Mouse (Mus musculus) limb, embryonic 12.5 days (tissue): ENCODE measurements at regions not wholly inside any gene's neighbourhood (a gene's known extent, or its start where the extent isn't known, plus 50 kb on each side); places are given as distances from the start of the nearest gene placed in this dataset.

Experiments used
- ATAC-seq: fragments of 200-750 bp; cut with Nextera tagmentation; 2 replicates; pipeline ENCODE4 v1.8.0; 2017; ENCODE audit warnings: low read depth, moderate TSS enrichment; ENCODE audit not compliant: insufficient number of reproducible peaks, insufficient read depth, low FRiP score, low TSS enrichment
- H3K27ac ChIP-seq: fragments of 300-500 bp; sonication (generic); 2 replicates; pipeline ENCODE4 v1.5.1; 2016; ENCODE audit warnings: mild to moderate bottlenecking, moderate library complexity
- H3K27me3 ChIP-seq: fragments of 300-500 bp; sonication (generic); 2 replicates; pipeline ENCODE4 v1.6.1; 2016; ENCODE audit warnings: mild to moderate bottlenecking, moderate library complexity
- H3K36me3 ChIP-seq: fragments of 300-500 bp; sonication (generic); 2 replicates; pipeline ENCODE4 v1.6.1; 2016; ENCODE audit warnings: mild to moderate bottlenecking, moderate library complexity
- H3K4me1 ChIP-seq: fragments of 300-500 bp; sonication (generic); replicated peaks from 2 replicates; pipeline ENCODE4 v1.6.1; 2016
- H3K4me2 ChIP-seq: fragments of 300-500 bp; sonication (generic); 2 replicates; pipeline ENCODE4 v1.6.1; 2016; ENCODE audit warnings: mild to moderate bottlenecking, moderate library complexity
- H3K4me3 ChIP-seq: fragments of 300-500 bp; sonication (generic); replicated peaks from 2 replicates; pipeline ENCODE4 v1.5.1; 2016; ENCODE audit warnings: mild to moderate bottlenecking
- H3K9ac ChIP-seq: fragments of 300-500 bp; sonication (generic); replicated peaks from 2 replicates; pipeline ENCODE4 v1.6.1; 2016; ENCODE audit warnings: mild to moderate bottlenecking, moderate library complexity
- H3K9me3 ChIP-seq: fragments of 300-500 bp; sonication (generic); 2 replicates; pipeline ENCODE4 v1.6.1; 2016; ENCODE audit warnings: mild to moderate bottlenecking, moderate library complexity
- WGBS: fragments of 180-500 bp; shearing (Covaris S2); methylation state at CpG from one replicate; pipeline ENCODE4 v1.1.7; 2016; 5-methylcytosine and 5-hydroxymethylcytosine counted together

- no peaks in the 10 kb centered on the region for H3K36me3 ChIP-seq
- no peak for ATAC-seq
- H3K4me2 ChIP-seq = peak overlapping the region; percentile 27
- H3K27ac ChIP-seq = no peak overlapping the region
- H3K9me3 ChIP-seq = no peaks in the 10 kb centered on the region
- H3K4me3 ChIP-seq = no peak overlapping the region
- H3K9ac ChIP-seq = no peak overlapping the region
- WGBS = 22% methylated on average over 11 of the region's 11 CpGs
- peaks cover 36% of the 10 kb centered on the region for H3K27me3 ChIP-seq
- H3K4me1 ChIP-seq = peaks cover 10% of the 10 kb centered on the region; the same call in 1 of the 2 replicates
Observed at GRCm38 (mm10) chr9:69899371-69899770, 89.9 kb upstream of the Bnip2 start.

- Histone ChIP-seq H3K4me2 (no peak overlapping the region), H3K9me3 (no peaks in the 10 kb centered on the region), H3K27ac (no peak overlapping the region), H3K36me3 (no peaks in the 10 kb centered on the region), H3K4me3 (no peak overlapping the region), H3K4me1 (peaks cover 7% of the 10 kb centered on the region; the same call in 1 of the 2 replicates), H3K9ac (no peak overlapping the region), H3K27me3 (peaks cover 32% of the 10 kb centered on the region)
- WGBS = 64% methylated on average over 6 of the region's 6 CpGs
- no peak for ATAC-seq
Observed at GRCm38 (mm10) chr9:69900871-69901270, 88.4 kb upstream of the Bnip2 start.

DNA sequence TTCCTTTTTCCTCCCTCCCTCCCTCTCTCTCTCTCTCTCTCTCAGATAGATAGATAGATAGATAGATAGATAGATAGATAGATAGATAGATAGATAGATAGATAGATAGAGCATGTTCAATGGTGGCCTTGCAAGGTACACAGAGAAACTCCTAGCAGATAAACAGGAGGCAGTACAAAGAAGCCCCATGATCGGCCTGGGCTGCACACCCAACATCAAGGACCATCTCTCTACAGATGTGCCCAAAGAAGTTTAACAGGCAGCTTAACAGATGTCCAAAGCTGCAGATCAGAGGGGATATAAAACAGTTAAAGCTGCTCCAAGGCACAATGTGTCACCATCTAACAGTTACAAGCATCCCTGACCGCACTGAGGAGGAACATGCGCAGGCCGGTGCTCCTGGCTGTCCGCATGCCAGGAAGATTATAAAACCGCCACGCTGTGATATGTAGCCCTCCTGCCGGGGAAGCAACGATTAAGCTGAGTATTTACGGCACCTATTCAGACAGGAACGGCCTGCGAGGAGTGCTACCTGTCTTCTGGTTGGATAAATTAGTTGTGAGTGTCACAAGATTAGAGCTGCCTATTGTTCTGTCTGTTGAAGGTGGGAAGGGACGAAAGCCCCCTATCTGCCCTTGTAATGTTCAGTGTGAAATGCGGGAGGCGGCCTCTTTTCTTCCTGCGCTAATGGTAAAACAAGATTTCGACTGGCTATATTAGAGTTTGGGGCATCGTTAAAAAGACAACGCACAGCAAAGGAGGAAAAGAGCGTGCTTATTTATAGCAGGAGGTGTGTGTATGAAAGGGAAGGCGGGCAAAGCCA lies 81.9 kb upstream of the Bnip2 start:
- H3K9ac ChIP-seq = no peak overlapping the region; the same call in 1 of the 2 replicates
- H3K4me3 ChIP-seq = peak overlapping the region; percentile 20
- peaks cover 37% of the 10 kb centered on the region for H3K27me3 ChIP-seq
- ATAC-seq = no peak
- no peaks in the 10 kb centered on the region for H3K9me3 ChIP-seq
- peak overlapping the region; percentile 46 for H3K4me2 ChIP-seq
- H3K4me1 ChIP-seq = peaks cover 7% of the 10 kb centered on the region; the same call in 1 of the 2 replicates
- 6% methylated on average over 21 of the region's 21 CpGs for WGBS
- no peak overlapping the region for H3K27ac ChIP-seq
- H3K36me3 ChIP-seq = no peaks in the 10 kb centered on the region

- no peaks in the 10 kb centered on the region for H3K36me3 ChIP-seq
- ATAC-seq = no peak
- H3K9me3 ChIP-seq = no peaks in the 10 kb centered on the region
- H3K27ac ChIP-seq = no peak overlapping the region
- H3K4me3 ChIP-seq = no peak overlapping the region
- H3K4me1 ChIP-seq = peaks cover 7% of the 10 kb centered on the region; the same call in 1 of the 2 replicates
- no peak overlapping the region for H3K9ac ChIP-seq
- WGBS = 75% methylated on average over 4 of the region's 4 CpGs
- no peak overlapping the region for H3K4me2 ChIP-seq
- H3K27me3 ChIP-seq = peaks cover 34% of the 10 kb centered on the region
Observed at GRCm38 (mm10) chr9:69910621-69911020, 78.6 kb upstream of the Bnip2 start.

DNA sequence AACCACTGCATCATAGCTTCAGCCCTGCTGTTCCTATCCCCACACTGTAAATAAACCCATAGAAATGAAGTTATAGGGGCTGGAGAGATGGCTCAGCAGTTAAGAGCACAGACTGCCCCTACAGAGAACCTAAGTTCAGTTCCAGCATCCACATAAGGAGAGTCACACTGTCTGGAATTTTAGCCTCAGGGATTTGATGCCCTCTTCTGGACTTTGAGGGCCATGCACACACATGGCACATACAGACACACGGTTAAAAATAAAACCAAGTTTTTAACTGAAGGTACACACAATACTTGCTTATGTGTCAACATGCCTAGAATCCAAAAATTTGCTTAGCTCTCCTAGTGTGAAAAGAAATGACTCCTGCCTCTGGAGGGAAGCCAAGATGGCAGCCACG lies 61.1 kb upstream of the Bnip2 start:
- 79% methylated on average over 2 of the region's 2 CpGs for WGBS
- no peak overlapping the region for H3K4me3 ChIP-seq
- H3K9ac ChIP-seq = no peak overlapping the region
- H3K27ac ChIP-seq = no peak overlapping the region
- no peaks in the 10 kb centered on the region for H3K4me1 ChIP-seq
- no peak for ATAC-seq
- no peaks in the 10 kb centered on the region for H3K9me3 ChIP-seq
- H3K27me3 ChIP-seq = no peaks in the 10 kb centered on the region
- no peak overlapping the region for H3K4me2 ChIP-seq
- no peaks in the 10 kb centered on the region for H3K36me3 ChIP-seq

DNA sequence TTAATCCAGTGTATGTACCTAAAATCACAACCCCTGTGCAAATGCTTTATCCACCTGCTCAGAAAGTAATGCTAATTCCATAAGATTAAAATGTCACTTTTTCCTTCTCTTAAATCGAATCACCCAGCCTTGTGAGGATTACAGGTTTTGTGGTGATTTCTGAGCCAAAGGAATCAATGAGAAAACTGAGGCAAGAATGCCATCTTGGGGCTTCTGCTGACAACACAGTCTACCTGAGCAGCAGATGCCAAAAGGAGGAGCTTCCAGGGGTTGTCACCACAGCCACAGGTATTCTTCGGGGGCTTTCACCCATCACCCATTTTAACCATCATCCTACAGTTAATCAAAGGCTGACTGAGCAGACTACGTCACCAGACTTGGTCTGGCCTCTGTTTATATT lies 51.4 kb upstream of the Bnip2 start:
- Histone ChIP-seq H3K9me3 (no peaks in the 10 kb centered on the region), H3K4me3 (no peak overlapping the region), H3K36me3 (no peaks in the 10 kb centered on the region), H3K27ac (no peak overlapping the region), H3K9ac (no peak overlapping the region), H3K27me3 (peaks cover 12% of the 10 kb centered on the region), H3K4me2 (no peak overlapping the region), H3K4me1 (no peaks in the 10 kb centered on the region)
- WGBS = 75% methylated on average over 3 of the region's 3 CpGs
- no peak for ATAC-seq
